Mouse (Mus musculus) E14TG2a.4 (cell line): ENCODE data around the gene Coq10a.

Experiments
- CTCF ChIP-seq: conservative IDR thresholded peaks from 2 replicates; pipeline ENCODE4 v1.5.1; 2014; ENCODE audit warnings: low read length
- NANOG ChIP-seq: IDR thresholded peaks from 2 replicates; pipeline ENCODE4 v1.6.1; 2014; ENCODE audit warnings: borderline replicate concordance, low read length, mixed read lengths
- POU5F1 ChIP-seq: IDR thresholded peaks from 2 replicates; pipeline ENCODE4 v1.6.1; 2014; ENCODE audit warnings: low read length, borderline replicate concordance

DNA sequence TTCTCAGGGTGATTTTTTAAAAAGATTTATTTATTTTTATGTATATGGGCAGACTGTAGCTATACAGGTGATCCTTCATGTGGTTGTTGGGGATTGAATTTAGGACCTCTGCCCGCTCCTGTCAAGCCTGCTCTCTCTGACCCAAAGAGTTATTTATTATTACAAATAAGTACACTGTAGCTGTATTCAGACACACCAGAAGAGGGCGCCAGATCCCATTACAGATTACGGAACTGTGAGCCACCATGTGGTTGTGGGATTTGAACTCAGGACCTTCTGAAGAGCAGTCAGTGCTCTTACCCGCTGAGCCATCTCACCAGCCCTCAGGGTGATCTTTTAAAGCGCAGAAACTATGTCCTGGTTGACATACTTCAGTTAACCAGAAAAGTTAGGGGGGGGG lies 3.3 kb upstream of the Coq10a start:
- TF ChIP-seq CTCF (peak; percentile 47), POU5F1 (no peak), NANOG (no peak)
